Mouse (Mus musculus) lung, embryonic 14.5 days (tissue): ENCODE results near the gene Ccl21b. TPM values are rescaled to one million over a fixed set of nuclear protein-coding genes. Genes with fewer than 3 reads are reported as not detected.
"Not testable (repeated sequence)": the region's sequence is repeated elsewhere in the genome, so short reads cannot be mapped to it uniquely, and the experiment has no call there.

Experiments used
- ATAC-seq: fragments of 200-750 bp; cut with Nextera tagmentation; 2 replicates; pipeline ENCODE4 v1.8.0; 2017; ENCODE audit warnings: mild to moderate bottlenecking, moderate TSS enrichment, moderate library complexity; ENCODE audit not compliant: insufficient read depth
- DNase-seq: peaks from one replicate; pipeline ENCODE4 v3.0.0-alpha.2; 2015
- H3K27ac ChIP-seq: fragments of 300-500 bp; sonication (generic); 2 replicates; pipeline ENCODE4 v1.5.1; 2014; ENCODE audit warnings: low read depth, mild to moderate bottlenecking, moderate library complexity
- H3K27me3 ChIP-seq: fragments of 300-500 bp; sonication (generic); 2 replicates; pipeline ENCODE4 v1.6.1; 2014; ENCODE audit warnings: low read length, control low read depth; ENCODE audit not compliant: insufficient read depth
- H3K36me3 ChIP-seq: fragments of 300-500 bp; sonication (generic); 2 replicates; pipeline ENCODE4 v1.6.1; 2014; ENCODE audit warnings: control low read depth; ENCODE audit not compliant: insufficient read depth
- H3K4me1 ChIP-seq: fragments of 300-500 bp; sonication (generic); 2 replicates; pipeline ENCODE4 v1.6.1; 2014; ENCODE audit warnings: antibody characterized with exemption, control low read depth; ENCODE audit not compliant: insufficient read depth
- H3K4me2 ChIP-seq: fragments of 300-500 bp; sonication (generic); 2 replicates; pipeline ENCODE4 v1.6.1; 2014; ENCODE audit warnings: mild to moderate bottlenecking
- H3K4me3 ChIP-seq: fragments of 300-500 bp; sonication (generic); 2 replicates; pipeline ENCODE4 v1.5.1; 2014; ENCODE audit warnings: low read depth, low read length
- H3K9ac ChIP-seq: fragments of 300-500 bp; sonication (generic); 2 replicates; pipeline ENCODE4 v1.6.1; 2014
- H3K9me3 ChIP-seq: fragments of 300-500 bp; sonication (generic); 2 replicates; pipeline ENCODE4 v1.6.1; 2016; ENCODE audit warnings: low read depth, low read length, control low read depth
- WGBS: fragments of 180-500 bp; shearing (Covaris S2); extraction: QIAGEN DNeasy Blood & Tissue Kit; methylation state at CpG from one replicate; pipeline ENCODE4 v1.1.7; 2014; 5-methylcytosine and 5-hydroxymethylcytosine counted together
- polyA plus RNA-seq: library from polyadenylated mRNA; unstranded; fragments of >200 nt; fragmentation: Nextera tagmentation; extraction: Ambion mirVana; gene quantifications from 2 replicates; pipeline ENCODE4 v1.2.1, GENCODE M21; 2014

Ccl21b gene
- polyA plus RNA-seq, result 0.61 and 2.1 TPM in 2 replicates

- not testable (repeated sequence) for H3K27ac ChIP-seq, H3K4me1 ChIP-seq, H3K27me3 ChIP-seq, H3K9ac ChIP-seq, ATAC-seq, H3K4me2 ChIP-seq, DNase-seq, H3K9me3 ChIP-seq, H3K36me3 ChIP-seq, H3K4me3 ChIP-seq
- no CpG with 5 or more reads among the region's 5 CpGs for WGBS
These were observed at the start of gene Ccl21b for GRCm38 (mm10) chr4:42255467-42255866. Gene Ccl21b, plus strand, starts transcription at chr4:42255767.

- H3K9me3 ChIP-seq, H3K27ac ChIP-seq, H3K4me3 ChIP-seq, H3K4me2 ChIP-seq, ATAC-seq, DNase-seq, H3K36me3 ChIP-seq, H3K4me1 ChIP-seq, H3K27me3 ChIP-seq, H3K9ac ChIP-seq: not testable (repeated sequence)
- WGBS, result no CpG with 5 or more reads among the region's 4 CpGs
These were observed 15.2 kb upstream of the Ccl21b start, which contains the start of gene Gm10600 for GRCm38 (mm10) chr4:42240339-42240738. Gene Gm10600, plus strand, starts transcription at chr4:42240639.

GRCm38 (mm10) chr4:42293967-42294366 lies 38.4 kb downstream of the Ccl21b start, which contains the start of gene Gm21953:
Gene Gm21953, plus strand, starts transcription at chr4:42294267.
- H3K27me3 ChIP-seq, H3K27ac ChIP-seq, H3K4me1 ChIP-seq, H3K4me3 ChIP-seq, H3K4me2 ChIP-seq, H3K9ac ChIP-seq, ATAC-seq, H3K9me3 ChIP-seq, DNase-seq, H3K36me3 ChIP-seq: not testable (repeated sequence)
- no CpG with 5 or more reads among the region's 18 CpGs for WGBS

Other genes with a start within 250 kb of the Ccl21b start
- gene Gm21093, start 221.0 kb upstream of the Ccl21b start, polyA plus RNA-seq, result not detected in 2 replicates
- not detected in 2 replicates for gene Gm3893, start 164.6 kb upstream of the Ccl21b start, polyA plus RNA-seq
- gene Gm13304, start 140.9 kb upstream of the Ccl21b start, polyA plus RNA-seq, result 2.5 TPM in 1 of 2 replicates, not detected in the other
- not detected in 2 replicates for gene Gm13306, start 102.3 kb upstream of the Ccl21b start, polyA plus RNA-seq
- gene Gm13305, start 87.2 kb upstream of the Ccl21b start, polyA plus RNA-seq, result not detected in 2 replicates
- not detected in 2 replicates for gene Gm10600, start 15.1 kb upstream of the Ccl21b start, polyA plus RNA-seq
- gene Gm21953, start 38.5 kb downstream of the Ccl21b start, polyA plus RNA-seq, result not detected in 2 replicates
- gene Fam205a3, start 62.6 kb downstream of the Ccl21b start, polyA plus RNA-seq, result 0.16 TPM in 1 of 2 replicates, not detected in the other
- not detected in 2 replicates for gene Gm21586, start 183.6 kb downstream of the Ccl21b start, polyA plus RNA-seq
- gene Gm2163, start 211.0 kb downstream of the Ccl21b start, polyA plus RNA-seq, result not detected in 2 replicates